Mouse (Mus musculus) embryonic facial prominence, embryonic 14.5 days (tissue): ENCODE results near the gene 4930470P17Rik. TPM values are rescaled to one million over a fixed set of nuclear protein-coding genes. Genes with fewer than 3 reads are reported as not detected.

ENCODE experiments used
- polyA plus RNA-seq: library from polyadenylated mRNA; unstranded; fragments of >200 nt; fragmentation: Nextera tagmentation; extraction: Ambion mirVana; gene quantifications from 2 replicates; pipeline ENCODE4 v1.2.1, GENCODE M21; 2014

Gene 4930470P17Rik
- polyA plus RNA-seq, 1 experiment from 2014 or later: not detected

Other genes starting within 250 kb of the 4930470P17Rik start
- gene Bcas1, start 174.2 kb downstream of the 4930470P17Rik start, polyA plus RNA-seq: 0.90 and 2.5 TPM in 2 replicates
- 82.4 and 87.6 TPM in 2 replicates for gene Pfdn4, start 105.6 kb downstream of the 4930470P17Rik start, polyA plus RNA-seq
- not detected in 2 replicates for gene Cyp24a1, start 104.9 kb downstream of the 4930470P17Rik start, polyA plus RNA-seq
- 16.8 and 18.6 TPM in 2 replicates for gene Dok5, start 129.8 kb upstream of the 4930470P17Rik start, polyA plus RNA-seq